Mouse (Mus musculus) cortical plate, adult 2 months (tissue): ENCODE data around the gene Klhl18.
"Not testable (repeated sequence)": the region's sequence is repeated elsewhere in the genome, so short reads cannot be mapped to it uniquely, and the experiment has no call there.

Experiments used
- CTCF ChIP-seq: fragments of 200-500 bp; IDR thresholded peaks from 2 replicates; pipeline ENCODE4 v1.5.1; 2011; ENCODE audit warnings: mild to moderate bottlenecking, control low read depth, low read length; ENCODE audit not compliant: insufficient read depth; ENCODE audit errors: extremely low read depth
- POLR2A ChIP-seq: fragments of 200-500 bp; IDR thresholded peaks from 2 replicates; pipeline ENCODE4 v1.6.1; 2011; ENCODE audit warnings: mild to moderate bottlenecking, low read length, control low read depth; ENCODE audit not compliant: insufficient read depth; ENCODE audit errors: extremely low read depth

DNA sequence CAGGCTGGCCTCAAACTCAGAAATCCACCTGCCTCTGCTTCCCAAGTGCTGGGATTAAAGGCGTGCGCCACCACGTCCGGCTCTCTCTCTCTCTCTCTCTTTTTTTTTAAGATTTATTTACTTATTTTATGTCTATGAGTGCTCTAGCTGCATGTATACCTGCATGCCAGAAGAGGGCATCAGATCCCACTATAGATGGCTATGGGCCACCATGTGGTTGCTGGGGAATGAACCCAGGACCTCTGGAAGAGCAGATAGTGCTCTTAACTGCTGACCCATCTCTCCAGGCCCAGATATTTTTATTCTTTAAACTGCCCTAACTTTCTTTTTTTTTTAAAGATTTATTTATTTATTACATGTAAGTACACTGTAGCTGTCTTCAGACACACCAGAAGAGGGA, 73.3 kb downstream of the Klhl18 start:
- TF ChIP-seq CTCF, POLR2A: not testable (repeated sequence)
